Mouse (Mus musculus) myocyte (in vitro differentiated cells): ENCODE results near the gene Garnl3.

Experiments used
- CEBPB ChIP-seq: IDR thresholded peaks from 2 replicates; pipeline ENCODE4 v1.6.1; 2011; ENCODE audit warnings: mild to moderate bottlenecking, moderate library complexity; ENCODE audit not compliant: poor library complexity, insufficient read depth, severe bottlenecking
- MAX ChIP-seq: IDR thresholded peaks from one replicate; pipeline ENCODE4 v1.6.1; 2011; ENCODE audit warnings: low read depth, mild to moderate bottlenecking, control low read depth
- POLR2A ChIP-seq: IDR thresholded peaks from one replicate; pipeline ENCODE4 v1.6.1; 2011; ENCODE audit warnings: low read depth, mild to moderate bottlenecking, control low read depth, moderate library complexity; ENCODE audit not compliant: insufficient read length
- POLR2AphosphoS2 ChIP-seq: IDR thresholded peaks from one replicate; pipeline ENCODE4 v1.6.1; 2011; ENCODE audit warnings: low read depth, control low read depth; ENCODE audit not compliant: insufficient read length
- TCF12 ChIP-seq: IDR thresholded peaks from one replicate; pipeline ENCODE4 v1.6.1; 2011; ENCODE audit warnings: mild to moderate bottlenecking, control low read depth; ENCODE audit not compliant: poor library complexity, insufficient read depth, severe bottlenecking
- USF1 ChIP-seq: IDR thresholded peaks from one replicate; pipeline ENCODE4 v1.6.1; 2011; ENCODE audit warnings: low read depth, mild to moderate bottlenecking, control low read depth, moderate library complexity

GRCm38 (mm10) chr2:33179930-33180630 is 48.6 kb upstream of the Garnl3 start:
- no peak for TF ChIP-seq TCF12
- TF ChIP-seq MAX, result no peak
- no peak for TF ChIP-seq POLR2A
- TF ChIP-seq CEBPB, result no peak
- no peak for TF ChIP-seq USF1
- TF ChIP-seq POLR2AphosphoS2, result no peak
